Comparison of ENCODE assay signal across 23 mouse cellular contexts in the genomic region with DNA sequence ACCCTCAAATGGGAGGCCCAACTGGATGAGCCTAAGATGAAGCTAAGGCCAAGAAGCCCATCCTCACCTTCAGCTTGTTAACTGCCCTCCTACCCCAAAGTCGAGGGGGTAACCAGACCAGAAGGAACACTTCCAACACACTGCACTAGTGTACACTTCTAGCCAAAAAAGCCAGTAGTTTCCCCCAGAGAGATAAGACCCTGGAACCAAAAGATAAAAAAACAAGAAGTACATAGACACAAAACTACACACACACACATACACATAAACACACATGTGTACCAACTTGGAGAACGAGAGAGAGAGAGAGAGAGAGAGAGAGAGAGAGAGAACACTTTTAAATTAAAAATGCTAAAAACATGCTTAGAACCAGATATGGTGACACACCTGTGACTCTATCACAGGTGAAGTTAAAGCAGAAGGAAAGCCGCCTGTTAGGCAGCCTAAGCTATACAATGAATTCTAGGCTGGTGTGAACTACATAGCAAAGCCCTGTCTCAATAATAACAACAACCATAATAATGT. TPM values are rescaled to one million over a fixed set of nuclear protein-coding genes. Genes with fewer than 3 reads are reported as not detected.
DNase-seq lines count a peak whose midpoint lies in the region; ATAC-seq and TF ChIP-seq lines count a peak whose summit lies in the region.
"Had no signal": no experiment of that assay in that cellular context is flagged by ENCODE, and none has a peak within 500 bp of the region (broad histone marks: within the 10 kb centered on the region; RNA-seq: fewer than 3 reads in every experiment).

No protein-coding gene starts in this region.

- peaks cover 6% of the 10 kb centered on the region for H3K36me3 ChIP-seq in heart, embryonic 13.5 days
- no peaks in the 10 kb centered on the region; the same call in 1 of the 2 replicates for H3K36me3 ChIP-seq in heart, adult 2 months (ENCODE audit: control insufficient read depth, insufficient read depth, low read length)
- H3K36me3 ChIP-seq in megakaryocyte, embryonic 14.5 days (replicated peaks; ENCODE audit: low read length): peaks cover 72% of the 10 kb centered on the region
- H3K36me3 ChIP-seq: embryonic facial prominence, embryonic 10.5 days; embryonic facial prominence, embryonic 12.5 days; forebrain, embryonic 15.5 days had no signal

- H3K4me1 ChIP-seq in heart, embryonic 13.5 days: peaks cover 37% of the 10 kb centered on the region
- peaks cover 3% of the 10 kb centered on the region for H3K4me1 ChIP-seq in heart, adult 2 months (ENCODE audit: control insufficient read depth, insufficient read depth, low read length)
- peaks cover 85% of the 10 kb centered on the region for H3K4me1 ChIP-seq in megakaryocyte, embryonic 14.5 days

- H3K9ac ChIP-seq in heart, embryonic 13.5 days: no peak overlapping the region
- no peak overlapping the region for H3K9ac ChIP-seq in heart, adult 2 months (ENCODE audit: low read depth, low read length)
- H3K9ac ChIP-seq: embryonic facial prominence, embryonic 12.5 days; forebrain, embryonic 13.5 days; forebrain, embryonic 15.5 days; forebrain, postnatal 0 days had no signal

- TF ChIP-seq POLR2A in heart, adult 2 months (IDR thresholded peaks at IDR 0.05; ENCODE audit: insufficient read depth, low read depth, low read length): no peak

- ATAC-seq in heart, embryonic 13.5 days (ENCODE audit: extremely low read depth, insufficient number of reproducible peaks, low FRiP score, low TSS enrichment): no peak
- no peak for ATAC-seq in megakaryocyte, adult 5-6 weeks (ENCODE audit: poor library complexity, severe bottlenecking)
- ATAC-seq: activated CD4-positive, CD25-positive, alpha-beta regulatory T cell, adult 4 months; CD4-positive, CD25-positive, alpha-beta regulatory T cell, adult 4 months; forebrain, embryonic 13.5 days; forebrain, embryonic 15.5 days; forebrain, postnatal 0 days; Patski had no signal

- no peak for TF ChIP-seq CTCF in heart, adult 2 months (IDR thresholded peaks at IDR 0.05)

- H3K27ac ChIP-seq in heart, embryonic 13.5 days (replicated peaks): no peak overlapping the region
- H3K27ac ChIP-seq in heart, adult 2 months: no peak overlapping the region
- H3K27ac ChIP-seq: embryonic facial prominence, embryonic 10.5 days; embryonic facial prominence, embryonic 12.5 days; forebrain, embryonic 13.5 days; forebrain, embryonic 15.5 days had no signal

- H3K79me2 ChIP-seq in heart, adult 2 months (replicated peaks; ENCODE audit: control insufficient read depth, insufficient read depth, low read length): no peaks in the 10 kb centered on the region

- no peak for TF ChIP-seq EP300 in heart, adult 2 months (IDR thresholded peaks at IDR 0.05; ENCODE audit: insufficient read depth, low read depth, low read length)

- H3K9me3 ChIP-seq in heart, embryonic 13.5 days: 0 out of 2 replicates have a peak, but pooled peaks cover 3% of the 10 kb centered on the region
- H3K9me3 ChIP-seq in megakaryocyte, embryonic 14.5 days: peaks cover 2% of the 10 kb centered on the region; the same call in 1 of the 2 replicates
- H3K9me3 ChIP-seq: embryonic facial prominence, embryonic 12.5 days; forebrain, embryonic 15.5 days had no signal

- peak overlapping the region; percentile 90; the same call in 1 of the 2 replicates for H3K4me2 ChIP-seq in heart, embryonic 13.5 days
- H3K4me2 ChIP-seq: embryonic facial prominence, embryonic 12.5 days; forebrain, embryonic 13.5 days; forebrain, embryonic 15.5 days had no signal

- 71% methylated on average over 3 of the region's 3 CpGs for WGBS in heart, embryonic 13.5 days
- WGBS in heart, adult 2 months: 81% methylated on average over 3 of the region's 3 CpGs

- H3K4me3 ChIP-seq in heart, embryonic 13.5 days: no peak overlapping the region
- H3K4me3 ChIP-seq in heart, adult 2 months: no peak overlapping the region
- peak overlapping the region; percentile 94 for H3K4me3 ChIP-seq in megakaryocyte, embryonic 14.5 days (replicated peaks)
- H3K4me3 ChIP-seq: embryonic facial prominence, embryonic 10.5 days; embryonic facial prominence, embryonic 12.5 days; forebrain, embryonic 13.5 days; forebrain, embryonic 15.5 days had no signal

- no peak for DNase-seq in heart, adult 2 months
- DNase-seq in adipocyte (ENCODE audit: low spot score): no peak
- DNase-seq: adrenal gland, adult 2 months; adrenal gland, postnatal 10 days; adrenal gland, postnatal 25 days; B cell, adult 2 months; cerebellum, adult 11 months; cerebellum, adult 18-20 months; cerebellum, adult 8-10 months; cerebellum, postnatal 10 days; cerebellum, postnatal 25 days; forebrain, postnatal 0 days had no signal

- peaks cover 7% of the 10 kb centered on the region; the same call in 1 of the 2 replicates for H3K27me3 ChIP-seq in heart, embryonic 13.5 days (replicated peaks)
- no peaks in the 10 kb centered on the region for H3K27me3 ChIP-seq in heart, adult 2 months (ENCODE audit: control insufficient read depth, insufficient read depth, low read length)
- no peaks in the 10 kb centered on the region for H3K27me3 ChIP-seq in megakaryocyte, embryonic 14.5 days (replicated peaks)
- H3K27me3 ChIP-seq: CH12.LX, Patski had no signal

- intact Hi-C loops in heart, adult 2 months (cut with DNase I): loop anchor here (5.0 to 10.0 kb wide), 2 partner anchors 67 to 100 kb away; no protein-coding TSS in a partner anchor

RNA-seq across cellular contexts. Expression of gene Tec, which starts 3.6 kb away (rescaled TPM):
- 15.1 and 17.2 TPM in 2 replicates for polyA plus RNA-seq in heart, embryonic 13.5 days (2015; fragmentation: Nextera tagmentation; extraction: Ambion mirVana)
- total RNA-seq in heart, adult 2 months (2021): 10 to 100 TPM; 12.8 to 13.8 TPM
- polyA plus RNA-seq in heart, adult 2 months (2012; rRNA removed): 5.7 and 9.3 TPM in 2 replicates
- 0.80 and 4.6 TPM in 2 replicates for polyA plus RNA-seq in megakaryocyte, embryonic 14.5 days (2012; ENCODE audit: insufficient read depth, low replicate concordance)
- total RNA-seq in megakaryocyte, adult 5-6 weeks (2015): 33.4 and 38.9 TPM in 2 replicates
- 56.6 and 64.5 TPM in 2 replicates for total RNA-seq in megakaryocyte, adult 5-6 weeks (2017)

RNA-seq across cellular contexts. Expression of gene Slain2, which starts 49.4 kb away (rescaled TPM):
- polyA plus RNA-seq in heart, embryonic 13.5 days (2015; fragmentation: Nextera tagmentation; extraction: Ambion mirVana): 17.0 and 18.1 TPM in 2 replicates
- 100 to 1,000 TPM; 149 to 186 TPM for total RNA-seq in heart, adult 2 months (2021)
- polyA plus RNA-seq in heart, adult 2 months (2012; rRNA removed): 53.7 and 84.5 TPM in 2 replicates
- polyA plus RNA-seq in megakaryocyte, embryonic 14.5 days (2012; ENCODE audit: insufficient read depth, low replicate concordance): 23.7 and 28.9 TPM in 2 replicates
- 61.0 and 75.2 TPM in 2 replicates for total RNA-seq in megakaryocyte, adult 5-6 weeks (2015)
- 70.6 and 73.8 TPM in 2 replicates for total RNA-seq in megakaryocyte, adult 5-6 weeks (2017)
